Mouse (Mus musculus) kidney, adult 9 months (tissue): ENCODE measurements around the gene Tceal8.

Experiments used
- DNase-seq: peaks from one replicate; pipeline ENCODE4 v3.0.0; 2022

Gene Tceal8

GRCm38 (mm10) chrX:136127038-136127743, 45.0 kb downstream of the Tceal8 start:
- DNase-seq = no peak
